Comparison of ENCODE assay signal across 17 mouse cellular contexts in the genomic region with DNA sequence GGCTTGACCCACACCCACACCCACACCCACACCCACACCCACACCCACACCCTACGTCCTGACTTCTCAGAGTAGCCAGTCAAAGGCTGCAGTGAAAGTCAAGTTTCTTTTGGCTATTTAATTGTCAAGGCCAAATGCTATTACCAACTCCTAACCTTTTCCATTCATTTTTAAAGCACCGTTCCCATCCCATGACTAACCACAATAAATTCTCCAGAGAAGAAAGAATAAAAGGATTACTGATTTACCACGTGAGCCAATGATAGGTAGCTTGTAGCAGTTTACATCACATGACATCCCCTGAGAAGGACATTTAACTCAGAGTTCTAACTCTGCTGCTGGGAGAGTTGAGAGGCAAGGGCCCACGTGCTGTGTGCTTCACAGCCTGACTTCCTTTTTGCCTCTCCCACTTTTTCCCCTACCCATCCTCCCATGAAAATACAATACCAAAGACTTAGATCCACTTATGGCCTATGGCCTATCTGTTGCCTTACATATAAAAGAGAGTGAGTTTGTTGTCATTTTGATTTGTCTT.
"Had no signal": no experiment of that assay in that cellular context is flagged by ENCODE, and none has a peak within 500 bp of the region (broad histone marks: within the 10 kb centered on the region; RNA-seq: fewer than 3 reads in every experiment).

No protein-coding gene starts in this region.

- H3K27ac ChIP-seq: left cerebral cortex, adult 2 months; limb, embryonic 10.5 days; midbrain, embryonic 15.5 days; neural tube, embryonic 12.5 days; stomach, embryonic 15.5 days had no signal

- H3K9ac ChIP-seq: lung, embryonic 14.5 days; midbrain, embryonic 15.5 days; neural tube, embryonic 12.5 days; stomach, embryonic 15.5 days had no signal

- H3K27me3 ChIP-seq: midbrain, embryonic 15.5 days; neural tube, embryonic 12.5 days; stomach, embryonic 15.5 days had no signal

- ATAC-seq: midbrain, embryonic 15.5 days had no signal

- DNase-seq: kidney, postnatal 10 days; kidney, postnatal 4 days; lung, embryonic 14.5 days; lung, postnatal 10 days; lung, postnatal 4 days; retina, postnatal 1 day; right cerebral cortex, postnatal 14 days; thymus, adult 2 months; thymus, postnatal 25 days had no signal

- H3K4me3 ChIP-seq: left cerebral cortex, adult 2 months; limb, embryonic 10.5 days; megakaryocyte, embryonic 14.5 days; midbrain, embryonic 15.5 days; neural tube, embryonic 12.5 days; stomach, embryonic 15.5 days had no signal

- H3K36me3 ChIP-seq: midbrain, embryonic 15.5 days had no signal

- H3K9me3 ChIP-seq: limb, embryonic 10.5 days; midbrain, embryonic 15.5 days; neural tube, embryonic 12.5 days; stomach, embryonic 15.5 days had no signal

- H3K4me2 ChIP-seq: liver, embryonic 11.5 days; lung, embryonic 14.5 days; midbrain, embryonic 11.5 days; midbrain, embryonic 15.5 days; neural tube, embryonic 12.5 days; stomach, embryonic 15.5 days had no signal

- H3K4me1 ChIP-seq: megakaryocyte, embryonic 14.5 days had no signal
